ENCODE assay signal across 8 mouse cellular contexts in the genomic region with DNA sequence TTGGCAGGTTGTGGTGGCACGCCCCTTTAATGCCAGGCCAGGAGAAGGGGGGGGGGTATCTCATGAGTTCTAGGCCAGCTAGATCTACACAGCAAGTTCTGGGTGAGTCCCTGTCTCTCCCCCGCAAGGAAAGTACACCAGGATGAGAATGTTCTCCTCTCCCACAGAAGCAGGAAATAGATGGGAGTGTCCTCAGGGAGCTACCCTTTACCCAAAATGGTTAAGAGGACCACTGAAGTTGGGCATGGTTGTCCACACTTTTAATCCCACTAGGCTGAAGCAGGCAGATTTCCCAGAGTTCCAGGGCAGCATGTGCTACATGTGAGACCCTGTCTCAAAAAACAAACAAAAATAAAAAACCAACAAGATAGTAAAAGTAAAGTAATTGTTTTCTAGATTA. TPM values are rescaled to one million over a fixed set of nuclear protein-coding genes. Genes with fewer than 3 reads are reported as not detected.
A peak's percentile ranks its signal among the peaks of the same experiment; 100 is the strongest.
DNase-seq lines count a peak whose midpoint lies in the region; ATAC-seq and TF ChIP-seq lines count a peak whose summit lies in the region.

No protein-coding gene starts in this region.

- H3K27me3 ChIP-seq in lung, embryonic 14.5 days (ENCODE audit: insufficient read depth, low read length) = no peaks in the 10 kb centered on the region
- no peaks in the 10 kb centered on the region for H3K27me3 ChIP-seq in embryonic facial prominence, embryonic 14.5 days (replicated peaks; ENCODE audit: control insufficient read depth, insufficient read depth, low read length)
- no peaks in the 10 kb centered on the region for H3K27me3 ChIP-seq in hindbrain, embryonic 14.5 days (ENCODE audit: control insufficient read depth, insufficient read depth, low read length)
- H3K27me3 ChIP-seq in midbrain, embryonic 14.5 days (ENCODE audit: control insufficient read depth, insufficient read depth, low read length) = no peaks in the 10 kb centered on the region

- no peaks in the 10 kb centered on the region for H3K36me3 ChIP-seq in lung, embryonic 14.5 days (ENCODE audit: insufficient read depth)
- no peaks in the 10 kb centered on the region for H3K36me3 ChIP-seq in embryonic facial prominence, embryonic 14.5 days (ENCODE audit: control insufficient read depth, insufficient read depth, low read length)
- no peaks in the 10 kb centered on the region for H3K36me3 ChIP-seq in hindbrain, embryonic 14.5 days (replicated peaks; ENCODE audit: control insufficient read depth, insufficient read depth)
- H3K36me3 ChIP-seq in midbrain, embryonic 14.5 days (ENCODE audit: control insufficient read depth, insufficient read depth, low read length) = no peaks in the 10 kb centered on the region

- no peak overlapping the region; the same call in 1 of the 2 replicates for H3K4me3 ChIP-seq in lung, embryonic 14.5 days (ENCODE audit: low read depth, low read length)
- peak overlapping the region; percentile 94; the same call in 1 of the 2 replicates for H3K4me3 ChIP-seq in embryonic facial prominence, embryonic 14.5 days (ENCODE audit: low read depth, low read length)
- peak overlapping the region; percentile 85 for H3K4me3 ChIP-seq in hindbrain, embryonic 14.5 days (replicated peaks; ENCODE audit: low read length)
- H3K4me3 ChIP-seq in midbrain, embryonic 14.5 days (replicated peaks; ENCODE audit: low read depth, low read length) = peak overlapping the region; percentile 69; the same call in 1 of the 2 replicates

- DNase-seq in lung, embryonic 14.5 days = no peak
- DNase-seq in lung, adult 18-20 months = no peak
- DNase-seq in embryonic facial prominence, embryonic 14.5 days (ENCODE audit: low spot score) = no peak
- DNase-seq in hindbrain, embryonic 14.5 days (ENCODE audit: low spot score) = no peak
- DNase-seq in midbrain, embryonic 14.5 days = peak; percentile 6
- no peak for DNase-seq in adrenal gland, adult 8-10 months
- no peak for DNase-seq in frontal cortex, postnatal 10 days (ENCODE audit: low spot score in 2 of 2)
- no peak for DNase-seq in yolk sac, embryonic 10.5 days (ENCODE audit: low spot score)

- peak overlapping the region; percentile 57 for H3K4me2 ChIP-seq in lung, embryonic 14.5 days
- H3K4me2 ChIP-seq in embryonic facial prominence, embryonic 14.5 days (ENCODE audit: low read depth, low read length) = peak overlapping the region; percentile 81
- H3K4me2 ChIP-seq in hindbrain, embryonic 14.5 days (replicated peaks) = peak overlapping the region; percentile 55
- peak overlapping the region; percentile 55 for H3K4me2 ChIP-seq in midbrain, embryonic 14.5 days (ENCODE audit: low read length)

- WGBS in lung, embryonic 14.5 days = 81% methylated on average over 2 of the region's 2 CpGs
- 93% methylated on average over 2 of the region's 2 CpGs for WGBS in embryonic facial prominence, embryonic 14.5 days
- WGBS in hindbrain, embryonic 14.5 days = 95% methylated on average over 2 of the region's 2 CpGs
- whole genome bisulfite sequencing in midbrain, embryonic 14.5 days = 96% methylated on average over 2 of the region's 2 CpGs

- H3K9me3 ChIP-seq in lung, embryonic 14.5 days (ENCODE audit: low read depth, low read length) = no peaks in the 10 kb centered on the region
- no peaks in the 10 kb centered on the region for H3K9me3 ChIP-seq in embryonic facial prominence, embryonic 14.5 days (ENCODE audit: control insufficient read depth, low read length)
- no peaks in the 10 kb centered on the region for H3K9me3 ChIP-seq in hindbrain, embryonic 14.5 days (ENCODE audit: control insufficient read depth, low read length)
- no peaks in the 10 kb centered on the region for H3K9me3 ChIP-seq in midbrain, embryonic 14.5 days (ENCODE audit: control insufficient read depth, low read length)

- no peak for TF ChIP-seq CTCF in lung, embryonic 14.5 days (IDR thresholded peaks at IDR 0.05; ENCODE audit: low read depth)

- H3K27ac ChIP-seq in lung, embryonic 14.5 days (ENCODE audit: low read depth) = peak overlapping the region; percentile 97; the same call in 1 of the 2 replicates
- H3K27ac ChIP-seq in embryonic facial prominence, embryonic 14.5 days (replicated peaks; ENCODE audit: low read depth, low read length) = peak overlapping the region; percentile 98; the same call in 1 of the 2 replicates
- peak overlapping the region; percentile 99 for H3K27ac ChIP-seq in hindbrain, embryonic 14.5 days
- no peak overlapping the region for H3K27ac ChIP-seq in midbrain, embryonic 14.5 days (replicated peaks; ENCODE audit: low read depth, low read length)

- peaks cover 8% of the 10 kb centered on the region for H3K4me1 ChIP-seq in lung, embryonic 14.5 days (ENCODE audit: insufficient read depth)
- H3K4me1 ChIP-seq in embryonic facial prominence, embryonic 14.5 days (ENCODE audit: control insufficient read depth, insufficient read depth, low read length) = peaks cover 11% of the 10 kb centered on the region
- H3K4me1 ChIP-seq in hindbrain, embryonic 14.5 days (replicated peaks; ENCODE audit: control insufficient read depth, insufficient read depth, low read length) = peaks cover 12% of the 10 kb centered on the region
- H3K4me1 ChIP-seq in midbrain, embryonic 14.5 days (ENCODE audit: control insufficient read depth, insufficient read depth, low read length) = peaks cover 16% of the 10 kb centered on the region

- H3K9ac ChIP-seq in lung, embryonic 14.5 days = peak overlapping the region; percentile 99; the same call in 1 of the 2 replicates
- no peak overlapping the region for H3K9ac ChIP-seq in embryonic facial prominence, embryonic 14.5 days (ENCODE audit: low read depth, low read length)
- H3K9ac ChIP-seq in hindbrain, embryonic 14.5 days = peak overlapping the region; percentile 98; the same call in 1 of the 2 replicates
- H3K9ac ChIP-seq in midbrain, embryonic 14.5 days (replicated peaks; ENCODE audit: low read length) = peak overlapping the region; percentile 93

- no peak for ATAC-seq in lung, embryonic 14.5 days (ENCODE audit: insufficient read depth)
- ATAC-seq in embryonic facial prominence, embryonic 14.5 days (ENCODE audit: low read depth) = no peak
- ATAC-seq in hindbrain, embryonic 14.5 days (ENCODE audit: low FRiP score) = no peak
- no peak for ATAC-seq in midbrain, embryonic 14.5 days (ENCODE audit: low FRiP score, low TSS enrichment)

RNA-seq across cellular contexts. Expression of a gene that starts 0.8 kb away (rescaled TPM):
- polyA plus RNA-seq in lung, embryonic 14.5 days (2014; fragmentation: Nextera tagmentation; extraction: Ambion mirVana) = 439 and 441 TPM in 2 replicates
- polyA plus RNA-seq in embryonic facial prominence, embryonic 14.5 days (2014; fragmentation: Nextera tagmentation; extraction: Ambion mirVana) = 335 and 377 TPM in 2 replicates
- 416 and 429 TPM in 2 replicates for polyA plus RNA-seq in hindbrain, embryonic 14.5 days (2014; fragmentation: Nextera tagmentation; extraction: Ambion mirVana)
- 416 and 554 TPM in 2 replicates for polyA plus RNA-seq in midbrain, embryonic 14.5 days (2014; fragmentation: Nextera tagmentation; extraction: Ambion mirVana)
- 100 to 1,000 TPM; 349 to 384 (median 357) TPM for total RNA-seq in adrenal gland, adult 8-10 months (2022)

RNA-seq across cellular contexts. Expression of a gene that starts 24.0 kb away (rescaled TPM):
- polyA plus RNA-seq in lung, embryonic 14.5 days (2014; fragmentation: Nextera tagmentation; extraction: Ambion mirVana) = 63.9 and 68.6 TPM in 2 replicates
- polyA plus RNA-seq in embryonic facial prominence, embryonic 14.5 days (2014; fragmentation: Nextera tagmentation; extraction: Ambion mirVana) = 59.4 and 61.8 TPM in 2 replicates
- 67.0 TPM in 2 replicates for polyA plus RNA-seq in hindbrain, embryonic 14.5 days (2014; fragmentation: Nextera tagmentation; extraction: Ambion mirVana)
- 59.0 and 59.8 TPM in 2 replicates for polyA plus RNA-seq in midbrain, embryonic 14.5 days (2014; fragmentation: Nextera tagmentation; extraction: Ambion mirVana)
- 10 to 100 TPM; 58.0 to 81.4 (median 68.5) TPM for total RNA-seq in adrenal gland, adult 8-10 months (2022)

RNA-seq across cellular contexts. Expression of a gene that starts 38.6 kb away (rescaled TPM):
- polyA plus RNA-seq in lung, embryonic 14.5 days (2014; fragmentation: Nextera tagmentation; extraction: Ambion mirVana) = 115 and 117 TPM in 2 replicates
- 94.2 and 103 TPM in 2 replicates for polyA plus RNA-seq in embryonic facial prominence, embryonic 14.5 days (2014; fragmentation: Nextera tagmentation; extraction: Ambion mirVana)
- polyA plus RNA-seq in hindbrain, embryonic 14.5 days (2014; fragmentation: Nextera tagmentation; extraction: Ambion mirVana) = 87.5 and 93.1 TPM in 2 replicates
- 95.7 and 95.8 TPM in 2 replicates for polyA plus RNA-seq in midbrain, embryonic 14.5 days (2014; fragmentation: Nextera tagmentation; extraction: Ambion mirVana)
- 10 to 100 TPM; 56.3 to 58.7 (median 57.5) TPM for total RNA-seq in adrenal gland, adult 8-10 months (2022)

RNA-seq across cellular contexts. Expression of a gene that starts 54.4 kb away (rescaled TPM):
- 0.20 and 0.42 TPM in 2 replicates for polyA plus RNA-seq in lung, embryonic 14.5 days (2014; fragmentation: Nextera tagmentation; extraction: Ambion mirVana)
- 14.4 and 23.9 TPM in 2 replicates for polyA plus RNA-seq in embryonic facial prominence, embryonic 14.5 days (2014; fragmentation: Nextera tagmentation; extraction: Ambion mirVana)
- not detected in 2 replicates for polyA plus RNA-seq in hindbrain, embryonic 14.5 days (2014; fragmentation: Nextera tagmentation; extraction: Ambion mirVana)
- polyA plus RNA-seq in midbrain, embryonic 14.5 days (2014; fragmentation: Nextera tagmentation; extraction: Ambion mirVana) = not detected in 2 replicates
- total RNA-seq in adrenal gland, adult 8-10 months (2022) = not detected

RNA-seq across cellular contexts. Expression of a gene that starts 55.5 kb away (rescaled TPM):
- polyA plus RNA-seq in lung, embryonic 14.5 days (2014; fragmentation: Nextera tagmentation; extraction: Ambion mirVana) = not detected in 2 replicates
- 0.06 TPM in 1 of 2 replicates, not detected in the other for polyA plus RNA-seq in embryonic facial prominence, embryonic 14.5 days (2014; fragmentation: Nextera tagmentation; extraction: Ambion mirVana)
- polyA plus RNA-seq in hindbrain, embryonic 14.5 days (2014; fragmentation: Nextera tagmentation; extraction: Ambion mirVana) = 0.07 and 0.09 TPM in 2 replicates
- 0.07 TPM in 2 replicates for polyA plus RNA-seq in midbrain, embryonic 14.5 days (2014; fragmentation: Nextera tagmentation; extraction: Ambion mirVana)
- not detected for total RNA-seq in adrenal gland, adult 8-10 months (2022)
